Mouse (Mus musculus) B cell, adult 2 months (primary cell): ENCODE data around the gene Pdzd9.
"Not testable (repeated sequence)": the region's sequence is repeated elsewhere in the genome, so short reads cannot be mapped to it uniquely, and the experiment has no call there.

Experiments used
- DNase-seq, 2 experiments: peaks; one replicate each; pipeline ENCODE4 v3.0.0; 2022

Pdzd9 gene

DNA sequence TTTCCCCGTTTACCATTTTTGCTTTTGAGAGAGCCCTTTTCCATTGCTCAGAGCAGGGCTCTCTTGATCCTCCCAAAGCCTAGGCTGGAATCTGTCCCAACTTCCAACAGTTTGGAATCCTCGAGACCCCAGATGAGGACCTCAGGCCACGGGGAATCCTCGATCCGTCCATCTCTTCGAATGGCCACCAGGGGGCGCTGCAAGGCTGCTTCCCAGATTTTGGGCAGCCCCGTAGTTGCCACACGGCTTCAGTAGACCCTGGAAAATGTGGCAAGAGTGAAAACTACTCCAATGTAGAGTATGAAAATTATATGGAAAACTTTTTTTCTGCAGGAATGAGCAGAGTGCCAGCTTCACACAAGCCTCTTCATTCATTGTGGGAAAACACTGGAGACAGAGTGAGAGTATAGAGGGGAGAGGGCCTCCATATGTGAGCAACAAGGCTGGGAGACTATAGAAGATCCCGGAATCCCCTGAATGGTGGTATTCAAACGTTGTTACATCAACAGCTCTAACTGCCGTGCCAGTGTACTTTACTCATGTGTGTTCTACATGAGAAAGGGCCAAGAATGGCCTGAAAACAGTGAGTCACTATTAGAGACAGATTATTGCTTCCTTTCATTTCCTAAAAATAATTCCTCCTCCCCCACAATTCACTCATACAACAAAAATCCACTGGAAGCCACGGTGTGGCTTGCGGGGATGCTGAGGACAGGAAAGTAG, at the start of gene Pdzd9:
TSS of gene Pdzd9 (minus strand) at position 191 of the 723 bp plus-strand sequence.
- DNase-seq: peak; percentile 82 to 83

DNA sequence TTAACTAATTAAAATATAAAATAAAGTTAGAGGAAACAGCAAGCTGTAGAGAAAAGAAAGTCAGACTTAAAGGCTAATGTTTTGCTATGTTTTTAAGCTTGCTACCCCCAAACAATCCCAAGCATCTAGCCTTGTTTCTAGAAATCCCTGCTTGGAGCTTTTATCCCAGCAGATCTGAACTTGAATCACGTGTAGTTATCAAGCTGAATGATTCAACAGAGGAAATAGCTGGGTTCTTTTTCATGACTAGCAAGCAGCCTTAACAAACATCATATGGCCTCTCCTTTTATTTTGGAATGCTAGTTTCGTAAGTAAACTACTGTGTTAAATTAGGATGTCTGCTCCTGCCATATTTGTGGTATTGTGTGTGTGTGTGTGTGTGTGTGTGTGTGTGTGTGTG, 47.1 kb upstream of the Pdzd9 start:
- DNase-seq: no peak

DNA sequence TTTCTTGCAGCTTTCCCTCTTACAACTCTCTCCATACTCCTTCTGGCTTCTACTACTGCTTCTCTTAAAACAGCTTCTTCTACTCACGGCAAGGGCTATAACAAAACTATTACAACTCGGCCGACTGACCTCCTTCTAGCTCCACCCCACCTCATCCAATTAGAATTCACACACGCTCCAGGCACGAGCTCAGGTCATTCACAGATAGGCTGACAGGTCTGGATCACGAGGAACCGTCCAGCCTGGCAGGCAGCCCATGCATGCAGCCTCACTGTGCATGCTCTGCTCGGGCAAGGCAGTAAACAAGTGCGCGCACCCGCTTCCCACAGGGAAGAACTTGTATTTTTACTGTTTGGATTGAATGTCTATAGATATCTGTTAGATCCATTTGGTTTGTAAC, 43.8 kb upstream of the Pdzd9 start:
- not testable (repeated sequence) for DNase-seq

DNA sequence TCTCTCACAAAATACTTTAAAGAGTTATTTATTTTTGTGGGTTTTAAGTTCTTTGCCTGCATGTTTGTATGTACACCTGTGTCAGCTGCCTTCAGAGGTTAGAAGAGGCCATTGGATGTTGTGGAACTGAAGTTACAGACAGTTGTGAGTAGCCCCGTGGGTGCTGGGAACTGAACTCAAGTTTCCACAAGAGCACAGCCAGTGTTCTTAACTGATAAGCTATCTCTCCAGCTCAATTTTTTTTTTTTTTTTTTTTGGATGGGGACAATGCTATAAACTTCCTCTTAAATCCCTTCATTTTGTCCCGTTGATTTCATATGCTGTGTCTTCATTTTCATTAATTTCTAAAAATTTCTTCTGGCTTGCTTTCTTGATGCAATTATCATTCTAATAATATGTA, 43.1 kb upstream of the Pdzd9 start:
- no peak for DNase-seq

DNA sequence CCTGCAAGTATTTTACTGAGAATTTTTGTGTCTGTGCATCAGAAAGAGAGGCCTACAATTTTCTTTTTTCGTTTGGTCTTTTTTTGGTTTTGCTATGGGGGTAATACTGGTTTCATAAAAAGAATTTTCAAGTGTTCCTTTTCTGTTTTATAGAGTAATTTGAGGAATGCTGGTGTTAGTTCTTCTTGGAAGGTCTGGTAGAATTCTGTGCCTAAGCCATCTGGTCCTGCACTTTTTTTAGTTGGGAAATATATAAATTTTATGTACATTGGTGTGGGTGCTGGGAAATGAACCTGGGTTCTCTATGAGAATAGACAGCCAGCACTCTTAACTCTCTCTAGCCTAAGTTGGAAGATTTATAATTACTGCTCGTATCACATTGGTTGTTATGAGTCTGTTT, 41.9 kb upstream of the Pdzd9 start:
- no peak for DNase-seq

DNA sequence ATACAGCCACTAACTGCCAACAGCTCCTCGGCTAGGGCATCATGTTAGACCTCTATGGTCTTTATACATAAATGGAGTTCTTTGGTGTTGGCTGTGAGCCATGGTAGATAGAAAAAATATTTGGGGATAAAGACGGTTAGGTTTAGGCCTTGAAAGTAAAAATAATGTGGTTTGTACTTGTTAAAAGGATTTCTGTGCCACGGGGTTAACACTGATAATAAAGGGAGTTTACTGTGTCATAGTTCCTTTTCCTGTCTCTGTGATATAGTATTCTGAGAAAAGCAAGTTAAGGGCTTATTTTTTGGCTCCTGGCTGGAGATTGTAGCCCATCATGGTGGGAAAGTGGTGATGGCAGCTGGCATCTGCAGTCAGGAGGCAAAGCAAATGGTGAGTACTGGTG, 33.7 kb upstream of the Pdzd9 start:
- DNase-seq: no peak

DNA sequence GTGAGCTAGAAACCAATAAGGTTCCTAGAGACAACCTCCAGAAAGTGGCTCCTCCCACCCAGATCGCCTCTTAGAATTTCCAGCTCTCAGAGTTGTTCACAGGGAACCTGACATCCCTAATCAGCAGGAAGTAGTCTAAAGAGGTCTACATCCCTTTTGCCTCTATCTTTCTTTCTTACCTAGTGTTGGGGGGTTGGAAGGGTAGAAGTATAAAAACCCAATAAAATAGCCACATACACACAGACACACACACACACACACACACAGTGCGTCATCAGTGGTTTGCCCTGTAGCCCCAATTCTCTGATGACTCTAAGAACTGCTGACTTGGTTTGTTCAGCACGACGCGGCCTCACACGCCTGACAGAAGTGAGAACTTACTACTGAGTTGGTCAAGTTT, 29.4 kb upstream of the Pdzd9 start:
- no peak for DNase-seq

DNA sequence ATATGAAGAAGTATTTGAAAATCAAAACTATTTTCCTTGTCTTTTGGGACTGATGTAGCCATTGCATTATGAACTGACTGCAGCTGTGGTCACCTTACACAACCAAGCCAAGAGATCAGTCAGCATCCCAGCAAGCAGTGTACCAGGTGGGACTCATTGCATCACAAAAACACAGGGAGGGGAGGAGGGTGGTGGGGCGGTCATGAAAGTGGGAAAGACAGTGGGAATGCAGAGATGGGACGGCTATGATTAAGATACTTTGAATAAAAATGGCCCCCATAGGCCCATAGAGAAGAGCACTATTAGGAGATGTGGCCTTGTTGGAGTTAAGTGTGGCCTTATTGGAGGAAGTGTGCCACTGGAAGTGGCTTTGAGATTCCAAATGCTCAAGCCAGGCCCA, 26.2 kb upstream of the Pdzd9 start:
- DNase-seq: no peak

DNA sequence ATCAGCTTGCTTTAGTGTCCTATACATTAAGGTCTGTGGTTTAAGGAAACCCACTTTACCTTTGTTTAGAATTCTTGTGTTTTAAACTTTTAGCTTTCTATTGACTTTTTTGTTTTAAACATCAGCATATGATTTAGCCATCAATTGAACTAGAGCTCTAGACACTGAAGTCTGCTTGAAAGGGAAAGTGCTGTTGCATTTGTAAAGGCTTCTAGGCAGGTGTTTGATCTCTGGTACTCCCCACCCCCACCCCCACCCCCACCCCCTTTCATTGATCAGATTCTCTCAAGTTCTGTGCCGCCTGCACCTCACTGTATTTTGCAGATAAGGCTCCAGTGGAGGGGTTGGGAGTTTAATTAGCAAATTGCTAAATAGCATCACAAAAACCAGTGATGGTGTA, 25.5 kb upstream of the Pdzd9 start:
- DNase-seq: no peak

DNA sequence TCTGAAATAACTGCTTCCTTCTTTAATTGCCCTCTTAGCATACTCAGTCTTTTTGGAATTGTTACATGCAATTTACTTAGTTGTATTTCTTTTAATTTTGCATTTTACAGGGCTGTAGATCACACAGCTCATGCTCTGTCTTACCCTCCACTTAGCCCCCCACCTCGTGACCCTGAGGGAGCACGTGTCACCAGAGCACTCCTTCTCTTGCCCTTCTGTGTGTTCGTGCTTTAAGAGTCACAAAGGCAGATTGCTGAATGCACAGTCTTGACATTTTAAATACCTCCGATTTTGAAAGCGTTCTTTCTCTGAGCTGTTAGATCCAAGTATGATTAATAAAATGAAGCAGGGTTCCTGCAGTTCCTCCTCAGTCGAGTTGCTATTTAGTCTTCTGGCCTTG, 25.1 kb upstream of the Pdzd9 start:
- no peak for DNase-seq

DNA sequence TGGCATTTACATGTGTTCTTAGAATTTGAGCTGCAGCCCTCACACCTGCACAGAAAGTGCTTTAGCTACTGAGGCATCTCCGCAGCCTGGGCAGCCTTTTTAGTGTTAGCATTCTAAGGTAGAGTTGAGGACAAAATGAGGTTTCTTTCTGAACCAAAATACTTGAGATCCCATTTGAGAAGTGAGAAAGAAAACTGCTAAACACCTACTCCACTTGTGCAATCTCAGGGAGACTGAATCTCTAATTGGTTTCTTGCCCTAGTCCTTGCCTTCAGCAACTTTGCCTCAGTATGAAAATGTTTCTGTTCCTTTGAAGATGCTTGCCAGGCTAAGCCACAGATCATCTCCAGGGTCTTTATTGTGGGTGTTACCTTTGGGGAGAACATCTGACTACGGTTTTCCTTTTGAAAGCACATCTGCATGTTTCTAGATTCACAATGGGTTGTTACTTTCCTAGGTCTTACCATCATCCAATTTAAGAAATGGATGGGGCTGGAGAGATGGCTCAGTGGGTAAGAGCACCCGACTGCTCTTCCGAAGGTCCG, 23.8 kb upstream of the Pdzd9 start:
- DNase-seq: no peak

DNA sequence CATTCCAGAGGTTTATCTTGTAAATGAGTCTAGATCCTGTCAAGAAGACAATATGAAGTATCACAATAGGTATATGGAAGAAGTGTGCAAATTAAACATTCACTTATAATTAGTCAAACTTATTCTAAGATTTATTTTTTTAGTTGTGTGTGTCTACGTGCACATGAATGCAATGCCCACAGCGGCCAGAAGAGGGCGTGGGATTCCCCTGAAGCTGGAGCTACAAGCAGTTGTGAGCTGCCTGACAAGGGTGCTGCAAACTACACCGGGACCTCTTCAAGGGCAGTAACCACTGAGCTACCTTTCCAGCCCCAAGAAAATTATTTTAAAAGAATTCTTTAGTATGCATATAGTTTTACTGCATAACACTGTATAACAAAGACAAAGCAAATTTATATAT, 20.5 kb upstream of the Pdzd9 start:
- DNase-seq: peak; percentile 47 to 61

DNA sequence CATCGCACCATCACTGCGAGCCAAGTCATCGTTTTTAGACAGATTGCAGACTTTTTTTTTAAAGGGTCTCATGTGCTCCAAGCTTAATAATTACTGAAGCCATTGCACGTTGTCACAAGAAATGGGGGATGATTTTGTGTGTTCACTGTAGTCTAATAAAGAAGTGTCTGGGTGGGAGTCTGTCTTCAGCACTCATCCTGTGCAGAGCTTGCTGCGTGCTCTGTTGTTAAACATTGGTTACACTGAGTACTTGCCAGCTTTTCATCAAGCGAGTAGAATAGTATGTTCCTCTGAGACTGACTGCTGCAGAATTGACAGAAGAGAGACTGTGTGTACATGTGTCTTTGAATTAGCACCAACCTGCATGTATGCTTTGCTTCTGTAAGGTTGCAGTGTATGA, 15.1 kb upstream of the Pdzd9 start:
- no peak for DNase-seq

DNA sequence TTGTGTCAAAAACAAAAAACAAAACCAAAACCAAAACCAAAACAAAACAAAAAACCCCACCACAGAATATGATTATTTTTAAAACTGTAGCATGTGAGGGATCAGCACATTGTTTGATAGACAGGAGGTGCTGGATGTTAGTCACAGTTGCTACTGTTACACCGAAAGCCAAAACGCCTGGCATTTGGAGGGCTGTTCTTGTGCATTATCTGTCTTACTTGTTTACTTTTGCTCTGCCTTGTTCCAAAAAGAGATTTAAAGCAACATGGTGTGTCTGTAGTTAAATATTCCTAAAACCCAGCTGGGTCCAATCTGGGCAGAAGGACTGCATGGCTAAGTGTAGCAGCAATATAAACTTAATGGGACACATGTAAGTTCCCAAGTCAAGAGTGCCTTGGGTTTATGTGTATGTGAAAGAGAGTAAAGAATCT, 14.6 kb upstream of the Pdzd9 start:
- no peak for DNase-seq

DNA sequence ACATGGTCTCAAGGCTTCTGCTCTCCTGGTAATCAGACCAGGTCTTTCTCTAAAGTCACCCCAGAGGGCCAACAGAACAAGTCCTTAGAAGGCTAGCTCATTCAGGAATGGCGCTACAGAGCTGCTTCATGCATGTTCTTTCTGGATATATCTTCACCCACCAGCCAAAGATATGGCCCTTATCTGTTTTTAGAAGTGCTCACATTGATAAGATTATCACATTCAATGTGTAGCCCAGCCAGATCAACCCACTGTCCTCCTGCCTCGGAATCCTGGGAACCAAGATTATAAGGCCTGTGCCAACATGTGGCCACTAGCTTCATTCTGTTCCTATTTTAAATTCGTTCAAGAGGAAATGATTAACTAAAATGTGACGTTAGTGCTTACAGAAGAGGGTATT, 11.9 kb upstream of the Pdzd9 start:
- DNase-seq: no peak

DNA sequence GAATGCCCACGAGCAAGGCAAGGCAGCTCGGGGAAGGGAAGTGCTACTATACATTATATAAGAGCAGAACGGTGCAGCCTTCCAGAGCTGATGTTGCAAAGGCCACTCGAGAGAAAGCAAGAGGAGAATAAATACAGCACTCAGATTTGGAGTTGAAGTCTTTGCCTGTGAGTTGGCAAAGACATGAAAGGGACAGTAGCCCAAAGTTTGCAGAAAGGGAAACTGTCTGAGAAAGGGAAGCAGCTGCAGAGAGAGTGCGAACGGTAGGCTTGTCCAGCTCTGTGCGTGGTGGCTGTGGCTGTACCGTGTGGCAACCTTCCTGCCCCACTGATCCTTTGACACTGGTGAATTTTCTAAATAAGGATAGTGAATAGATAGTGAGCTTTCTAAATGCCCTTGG, 8.9 kb upstream of the Pdzd9 start:
- DNase-seq: no peak

DNA sequence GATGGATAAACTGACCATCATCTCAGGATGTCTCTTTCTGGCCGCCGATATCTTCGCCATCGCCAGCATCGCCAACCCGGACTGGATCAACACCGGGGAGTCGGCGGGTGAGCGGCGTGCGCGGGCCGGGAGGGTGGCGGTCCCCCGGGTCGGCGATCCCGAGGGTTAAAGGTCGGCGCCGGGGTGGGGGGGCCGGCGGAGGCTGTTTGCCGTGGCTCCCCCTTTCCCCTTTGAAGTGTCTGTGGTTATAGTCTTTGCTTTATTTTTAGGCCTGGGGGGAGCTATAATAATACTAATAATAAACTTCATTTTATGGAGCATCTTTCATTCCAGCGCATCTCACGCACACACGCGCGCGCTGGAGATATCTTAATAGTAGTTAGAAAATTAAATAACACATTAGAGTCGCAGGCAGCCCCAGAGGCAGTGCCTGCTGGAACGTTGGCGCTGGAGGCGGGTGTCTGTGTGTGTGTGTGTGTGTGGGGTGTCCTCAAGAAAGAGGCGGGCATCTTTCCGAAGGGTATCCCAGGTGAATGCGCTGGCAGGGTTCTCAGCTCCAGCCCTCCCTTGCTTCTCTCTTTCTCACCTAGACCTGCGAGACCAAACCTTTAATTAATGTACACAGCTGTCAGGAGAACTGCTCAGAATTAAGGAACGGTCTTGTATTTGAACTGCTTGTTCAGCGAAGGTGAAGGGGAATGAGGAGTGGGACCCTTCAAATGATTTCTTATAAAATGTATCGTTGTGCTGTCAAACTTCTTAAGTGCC, 7.8 kb upstream of the Pdzd9 start:
- peak; percentile 46 to 50 for DNase-seq

DNA sequence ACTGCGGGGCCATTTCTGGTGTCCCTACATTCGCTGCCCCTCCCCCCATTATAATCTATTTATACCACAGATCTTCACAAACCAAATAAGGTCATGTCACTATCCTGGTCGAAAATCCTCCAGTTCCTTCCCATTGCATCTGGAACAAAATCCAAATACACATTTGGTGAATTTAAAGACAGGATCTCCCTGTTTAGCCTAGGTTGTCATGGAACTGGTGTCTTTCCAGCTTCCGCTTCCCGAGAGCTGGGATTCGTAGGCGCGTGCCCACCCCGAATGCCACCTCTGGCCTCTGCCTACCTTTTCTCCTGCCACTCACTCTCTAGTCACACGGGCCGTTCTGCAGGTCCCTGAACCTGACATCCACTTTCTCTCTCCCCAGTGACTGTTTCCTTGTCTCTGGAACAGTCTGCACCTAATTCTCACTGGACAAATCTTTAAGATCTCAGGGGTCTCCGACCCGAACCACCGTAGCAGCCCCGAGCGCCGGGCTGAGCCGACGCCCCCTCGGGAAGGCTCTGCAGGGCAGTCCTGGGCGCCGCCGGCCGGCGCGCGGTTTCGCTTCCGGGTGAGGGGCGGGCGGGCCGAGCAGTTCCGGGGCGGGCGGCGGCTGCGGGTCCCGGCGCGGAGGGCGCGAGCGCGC, 7.0 kb upstream of the Pdzd9 start, which contains the start of gene Mosmo:
TSS of gene Mosmo (plus strand) at position 618 of the 643 bp plus-strand sequence.
- DNase-seq: peak; percentile 74 to 79

DNA sequence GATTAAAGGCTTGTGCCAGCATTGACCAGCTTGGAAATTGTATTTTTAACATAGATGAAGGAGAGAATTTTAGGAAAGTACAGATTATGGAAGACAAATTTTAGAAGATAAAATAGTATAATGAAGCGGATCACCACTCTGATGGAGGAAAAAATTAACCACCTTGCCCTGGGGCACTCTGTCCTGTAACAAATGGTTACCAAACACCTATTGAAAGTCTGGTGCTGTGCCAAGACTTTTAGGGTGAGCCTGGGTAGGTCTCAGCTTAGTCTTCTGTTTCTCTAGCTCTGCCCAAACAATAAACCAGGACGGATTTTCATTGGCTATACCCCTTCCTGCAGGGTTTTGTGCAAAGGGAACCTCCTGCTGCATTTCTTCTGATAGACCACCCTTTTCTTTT, 1.1 kb upstream of the Pdzd9 start:
- DNase-seq: no peak

DNA sequence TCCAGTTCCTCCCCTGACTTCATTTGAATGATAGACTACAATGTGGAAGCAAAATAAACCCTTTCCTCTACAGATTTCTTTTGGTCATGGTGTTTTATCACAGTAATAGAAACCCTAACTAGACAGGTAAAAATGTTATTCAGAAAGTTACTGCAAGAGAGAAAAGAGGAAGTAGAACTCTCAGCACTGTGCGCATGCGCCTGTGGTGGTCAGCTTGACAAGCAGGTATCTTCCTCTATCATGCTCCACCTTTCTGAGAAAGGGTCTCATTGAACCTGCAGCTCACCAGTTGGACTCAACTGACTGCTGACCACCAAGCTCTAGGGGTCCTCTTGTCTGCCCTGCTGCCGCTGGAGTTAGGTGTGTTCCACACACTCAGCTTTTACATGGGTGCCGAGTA, 8.1 kb downstream of the Pdzd9 start:
- DNase-seq: peak; percentile 75 to 78

DNA sequence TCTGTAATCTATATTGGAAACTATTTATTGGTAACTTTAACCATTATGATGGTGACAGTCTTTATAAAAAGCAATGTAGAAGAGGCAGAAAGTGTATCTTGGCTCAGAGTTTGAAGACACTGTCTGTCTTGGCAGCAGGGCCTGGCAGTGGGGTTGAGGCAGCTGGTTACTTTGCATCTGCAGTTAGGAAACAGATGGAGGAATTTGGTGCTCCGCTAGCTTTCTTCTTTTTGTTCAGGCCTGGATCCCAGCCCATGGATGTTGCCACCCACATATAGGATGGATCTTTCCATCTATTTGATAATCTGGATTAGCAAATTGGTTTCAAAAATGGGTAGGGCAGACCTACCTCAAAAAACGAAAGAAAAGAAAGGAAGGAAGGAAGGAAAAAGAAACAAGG, 22.3 kb downstream of the Pdzd9 start:
- no peak for DNase-seq

DNA sequence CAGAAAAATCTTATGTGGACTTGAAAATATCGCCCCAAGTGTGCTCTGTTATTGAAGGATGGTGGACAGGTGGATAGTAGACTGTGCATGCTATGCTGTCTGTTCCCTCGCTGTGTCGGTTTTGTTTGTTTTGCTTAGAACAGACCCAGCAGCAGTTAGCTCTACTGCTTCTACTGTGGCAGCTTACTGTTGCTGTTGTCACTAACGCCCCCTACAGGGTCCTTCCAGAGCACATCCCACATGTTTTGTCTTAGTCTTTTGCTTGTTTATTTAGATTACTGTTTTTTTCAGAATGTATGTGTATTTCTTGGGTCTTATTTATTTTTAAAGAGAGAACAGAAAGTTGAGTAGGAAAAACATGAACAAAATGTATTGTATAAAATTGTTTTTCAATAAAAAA, 26.9 kb downstream of the Pdzd9 start:
- peak; percentile 14 to 19 for DNase-seq

DNA sequence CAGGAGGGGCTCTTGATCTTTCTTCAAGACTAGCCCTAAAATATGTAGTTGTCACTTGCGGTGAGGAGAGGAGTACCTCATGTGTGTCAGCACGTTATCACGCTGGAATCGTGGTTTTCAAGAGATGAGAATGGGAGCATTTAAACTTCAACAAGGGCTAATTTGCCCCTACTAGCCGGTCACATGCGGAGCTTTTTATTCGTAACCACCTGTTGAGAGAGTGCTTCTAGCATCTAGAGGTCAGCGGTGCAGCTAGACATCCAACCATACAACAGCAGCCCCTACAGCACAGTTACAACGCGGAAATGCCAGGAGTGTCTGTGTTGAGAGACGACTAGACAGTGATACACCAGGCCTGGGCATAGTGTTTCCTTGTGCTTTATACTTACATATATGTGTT, 34.3 kb downstream of the Pdzd9 start:
- DNase-seq: peak; percentile 3 to 6

DNA sequence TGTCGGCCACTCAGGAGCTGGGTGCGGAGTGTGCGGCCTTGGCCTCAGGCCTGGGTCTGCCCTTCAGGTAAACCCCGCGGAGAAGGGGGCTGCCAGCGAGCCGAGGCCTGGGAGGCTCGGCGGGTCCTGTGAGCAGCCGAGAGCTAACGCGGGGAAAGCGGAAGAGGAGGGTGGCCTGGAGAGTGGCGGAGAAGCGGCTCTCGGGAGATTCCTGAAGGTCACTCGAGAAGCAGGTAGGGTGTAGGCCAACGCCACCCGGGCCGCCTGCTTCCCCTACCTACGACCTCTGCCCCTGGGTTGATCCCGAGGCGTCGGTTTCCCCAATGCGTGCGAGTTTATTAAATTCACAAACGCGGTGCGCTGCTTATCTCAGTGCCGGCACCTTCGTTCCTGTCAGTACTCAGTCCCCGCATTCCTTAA, 34.8 kb downstream of the Pdzd9 start:
- no peak for DNase-seq
